Mouse (Mus musculus) brain, embryonic 14.5 days (tissue): ENCODE data around the gene Gata2.
"Not testable (repeated sequence)": the region's sequence is repeated elsewhere in the genome, so short reads cannot be mapped to it uniquely, and the experiment has no call there.

Experiments
- CTCF ChIP-seq: fragments of 200-500 bp; IDR thresholded peaks from 2 replicates; pipeline ENCODE4 v1.5.1; 2012; ENCODE audit warnings: inconsistent platforms, mild to moderate bottlenecking, moderate library complexity, borderline replicate concordance; ENCODE audit not compliant: insufficient read depth, insufficient read length; ENCODE audit errors: extremely low read depth
- POLR2A ChIP-seq: fragments of 200-500 bp; IDR thresholded peaks from 2 replicates; pipeline ENCODE4 v1.6.1; 2012; ENCODE audit warnings: mild to moderate bottlenecking, inconsistent platforms, borderline replicate concordance; ENCODE audit not compliant: poor library complexity, insufficient read depth, insufficient read length, severe bottlenecking; ENCODE audit errors: extremely low read depth

DNA sequence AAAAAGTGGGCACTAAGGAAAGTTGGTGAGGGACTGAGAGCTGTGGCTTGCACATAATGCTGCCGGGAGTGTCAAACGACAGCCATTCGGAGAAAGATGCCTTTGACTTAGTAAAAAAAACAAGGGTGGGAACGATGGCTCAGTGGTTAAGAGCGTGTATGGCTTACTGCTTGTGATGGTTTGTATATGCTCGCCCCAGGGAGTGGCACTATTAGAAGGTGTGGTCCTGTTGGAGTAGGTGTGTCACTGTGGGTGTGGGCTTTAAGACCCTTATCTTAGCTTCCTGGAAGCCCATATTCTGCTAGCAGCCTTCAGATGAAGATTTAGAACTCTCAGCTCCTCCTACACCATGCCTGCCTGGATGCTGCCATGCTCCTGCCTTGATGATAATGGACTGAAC is 38.1 kb upstream of the Gata2 start:
- TF ChIP-seq CTCF, POLR2A: not testable (repeated sequence)
